Mouse (Mus musculus) midbrain, embryonic 16.5 days (tissue): ENCODE measurements around the gene Fbxl14. TPM values are rescaled to one million over a fixed set of nuclear protein-coding genes. Genes with fewer than 3 reads are reported as not detected.
A peak's percentile ranks its signal among the peaks of the same experiment; 100 is the strongest.
"Not testable (repeated sequence)": the region's sequence is repeated elsewhere in the genome, so short reads cannot be mapped to it uniquely, and the experiment has no call there.

ENCODE experiments used
- ATAC-seq: fragments of 200-750 bp; cut with Nextera tagmentation; 2 replicates; pipeline ENCODE4 v1.8.0; 2017; ENCODE audit warnings: moderate TSS enrichment
- H3K27ac ChIP-seq: fragments of 300-500 bp; sonication (generic); 2 replicates; pipeline ENCODE4 v1.5.1; 2014; ENCODE audit warnings: mild to moderate bottlenecking, low read length, mixed read lengths
- H3K27me3 ChIP-seq: fragments of 300-500 bp; sonication (generic); 2 replicates; pipeline ENCODE4 v1.6.1; 2014; ENCODE audit warnings: low read depth, low read length, mixed read lengths; ENCODE audit not compliant: control insufficient read depth, insufficient read depth
- H3K36me3 ChIP-seq: fragments of 300-500 bp; sonication (generic); 2 replicates; pipeline ENCODE4 v1.6.1; 2014; ENCODE audit warnings: mild to moderate bottlenecking, low read length, moderate library complexity, mixed read lengths; ENCODE audit not compliant: control insufficient read depth, insufficient read depth
- H3K4me1 ChIP-seq: fragments of 300-500 bp; sonication (generic); 2 replicates; pipeline ENCODE4 v1.6.1; 2014; ENCODE audit warnings: mild to moderate bottlenecking, low read length, mixed read lengths; ENCODE audit not compliant: control insufficient read depth, insufficient read depth
- H3K4me2 ChIP-seq: fragments of 300-500 bp; sonication (generic); 2 replicates; pipeline ENCODE4 v1.6.1; 2014; ENCODE audit warnings: mild to moderate bottlenecking, low read length, mixed read lengths
- H3K4me3 ChIP-seq: fragments of 300-500 bp; sonication (generic); 2 replicates; pipeline ENCODE4 v1.5.1; 2014; ENCODE audit warnings: low read depth, mild to moderate bottlenecking, low read length, moderate library complexity, mixed read lengths
- H3K9ac ChIP-seq: fragments of 300-500 bp; sonication (generic); 2 replicates; pipeline ENCODE4 v1.6.1; 2014; ENCODE audit warnings: low read depth, low read length, mixed read lengths
- H3K9me3 ChIP-seq: fragments of 300-500 bp; sonication (generic); replicated peaks from 2 replicates; pipeline ENCODE4 v1.6.1; 2014; ENCODE audit warnings: mild to moderate bottlenecking, low read length, mixed read lengths; ENCODE audit not compliant: control insufficient read depth, poor library complexity, severe bottlenecking
- WGBS: fragments of 180-500 bp; shearing (Covaris S2); extraction: QIAGEN DNeasy Blood & Tissue Kit; methylation state at CpG from one replicate; pipeline ENCODE4 v1.1.7; 2014; 5-methylcytosine and 5-hydroxymethylcytosine counted together
- polyA plus RNA-seq: library from polyadenylated mRNA; unstranded; fragments of >200 nt; fragmentation: Nextera tagmentation; extraction: Ambion mirVana; gene quantifications from 2 replicates; pipeline ENCODE4 v1.2.1, GENCODE M21; 2015

Gene Fbxl14
- polyA plus RNA-seq, result 2.0 and 2.5 TPM in 2 replicates

DNA sequence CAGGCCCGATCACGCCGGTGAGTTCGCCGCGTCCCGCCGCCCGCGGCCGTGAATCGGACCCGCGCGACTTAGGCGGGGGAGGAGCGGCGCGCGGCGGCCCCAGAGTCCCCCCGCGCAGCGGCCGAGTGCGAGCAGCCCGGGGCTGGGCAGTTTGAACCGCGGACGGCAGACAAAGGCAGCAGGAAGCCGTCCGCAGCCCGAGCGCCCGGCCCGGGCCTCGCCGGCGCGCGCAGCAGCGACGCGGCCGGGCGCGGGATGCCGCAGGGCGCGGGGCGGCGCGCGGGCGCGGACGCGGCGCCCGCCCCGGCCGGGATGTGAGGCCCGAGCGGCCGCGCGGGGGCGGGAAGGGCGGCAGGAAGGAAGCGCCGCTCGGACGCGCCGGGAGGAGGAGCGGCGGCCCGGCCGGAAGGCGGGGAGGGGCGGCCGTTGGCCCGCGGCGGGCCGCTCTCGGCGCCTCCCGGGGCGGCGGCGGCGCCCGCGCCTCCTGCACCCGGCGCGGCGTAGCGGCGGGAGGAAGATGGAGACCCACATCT is at the start of gene Fbxl14:
Fbxl14 (plus strand) TSS at position 326 of the 533 bp plus-strand sequence.
- under 1% methylated on average over 54 of the region's 101 CpGs for whole genome bisulfite sequencing
- H3K4me2 ChIP-seq, result peak within 1 kb of the TSS; percentile 99
- H3K4me1 ChIP-seq, result peaks cover 40% of the 10 kb centered on the region
- peak within 1 kb of the TSS; percentile 100 for H3K27ac ChIP-seq
- H3K36me3 ChIP-seq, result no peaks in the 10 kb centered on the region; the same call in 1 of the 2 replicates
- peak; percentile 88 for ATAC-seq
- H3K4me3 ChIP-seq, result peak within 1 kb of the TSS; percentile 86
- peak within 1 kb of the TSS; percentile 94 for H3K9ac ChIP-seq
- H3K27me3 ChIP-seq, result no peaks in the 10 kb centered on the region
- H3K9me3 ChIP-seq, result no peaks in the 10 kb centered on the region

DNA sequence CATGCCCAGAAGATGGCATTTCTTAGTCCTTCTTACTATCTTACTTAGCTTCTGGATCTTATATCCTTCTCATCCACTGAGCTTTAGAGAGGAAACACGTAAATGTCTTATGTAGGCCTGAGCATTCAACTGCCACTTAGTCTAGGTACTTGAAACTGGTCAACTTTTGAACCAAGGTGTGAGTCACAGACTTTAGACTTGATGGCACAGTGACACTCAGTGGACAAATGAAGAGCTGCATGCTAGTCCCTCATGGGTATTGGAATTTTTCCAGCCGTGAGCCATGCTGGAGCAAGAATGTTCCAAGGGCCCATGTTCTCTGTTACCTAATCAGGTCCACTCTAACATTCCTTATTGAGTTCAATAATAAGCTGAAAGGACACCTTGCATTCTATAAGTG is 49.0 kb upstream of the Fbxl14 start:
- Histone ChIP-seq H3K27me3 (no peaks in the 10 kb centered on the region), H3K4me2 (no peak overlapping the region), H3K9me3 (no peaks in the 10 kb centered on the region), H3K27ac (no peak overlapping the region), H3K4me3 (no peak overlapping the region), H3K4me1 (no peaks in the 10 kb centered on the region), H3K36me3 (no peaks in the 10 kb centered on the region), H3K9ac (no peak overlapping the region)
- ATAC-seq, result no peak
- 43% methylated on average over 2 of the region's 2 CpGs for WGBS

DNA sequence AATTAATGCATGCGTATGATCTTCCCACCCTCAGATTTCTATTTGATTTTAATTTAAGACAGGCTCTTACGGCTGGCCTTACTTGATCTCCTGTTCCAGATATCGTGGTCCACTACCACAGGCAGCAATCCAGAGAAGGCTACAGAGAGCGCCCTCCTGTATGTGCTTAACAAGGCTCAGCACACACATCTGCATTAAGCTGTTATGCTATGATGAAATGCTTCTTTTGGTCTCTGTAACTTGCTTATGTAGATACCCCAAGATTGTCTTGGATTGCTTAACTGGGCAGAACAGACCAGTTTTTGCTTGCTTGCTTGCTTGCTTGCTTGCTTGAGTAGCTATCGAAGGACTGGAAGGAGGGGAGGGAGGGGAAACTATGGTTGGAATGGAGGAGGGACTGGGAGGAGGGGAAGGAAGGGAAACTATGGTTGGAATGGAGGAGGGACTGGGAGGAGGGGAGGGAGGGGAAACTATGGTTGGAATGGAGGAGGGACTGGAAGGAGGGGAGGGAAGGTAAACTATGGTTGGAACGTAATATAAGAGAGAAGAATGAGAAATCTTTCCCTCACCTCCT is 47.6 kb upstream of the Fbxl14 start:
- Histone ChIP-seq H3K36me3 (no peaks in the 10 kb centered on the region), H3K4me2 (no peak overlapping the region), H3K4me3 (no peak overlapping the region), H3K4me1 (no peaks in the 10 kb centered on the region), H3K9me3 (no peaks in the 10 kb centered on the region), H3K27ac (no peak overlapping the region), H3K9ac (no peak overlapping the region), H3K27me3 (no peaks in the 10 kb centered on the region)
- ATAC-seq, result no peak
- 87% methylated on average over 6 of the region's 6 CpGs for WGBS

DNA sequence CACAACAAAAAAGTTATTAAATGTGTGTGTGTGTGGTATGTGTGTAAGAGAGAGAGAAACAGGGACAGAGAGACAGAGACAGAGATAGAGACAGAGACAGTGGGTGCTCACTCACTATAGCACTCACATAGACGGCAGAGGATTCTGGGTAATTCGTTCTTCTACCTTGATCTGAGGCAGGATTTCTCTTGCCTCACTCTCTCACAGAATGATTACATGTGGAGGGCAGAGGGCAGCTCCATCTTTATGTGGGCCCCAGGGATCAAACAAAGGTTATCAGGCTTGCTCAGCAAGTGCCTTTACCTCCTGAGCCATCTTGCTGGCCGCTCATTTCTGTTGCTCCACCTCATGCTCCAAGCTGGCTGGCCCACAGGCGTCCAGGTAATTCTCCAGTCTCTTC is 45.1 kb upstream of the Fbxl14 start:
- H3K4me3 ChIP-seq, result no peak overlapping the region
- H3K4me1 ChIP-seq, result 0 out of 2 replicates have a peak, but pooled peaks cover 2% of the 10 kb centered on the region
- no peaks in the 10 kb centered on the region for H3K9me3 ChIP-seq
- no peak overlapping the region for H3K9ac ChIP-seq
- H3K27me3 ChIP-seq, result no peaks in the 10 kb centered on the region
- no peak overlapping the region for H3K4me2 ChIP-seq
- H3K27ac ChIP-seq, result no peak overlapping the region
- H3K36me3 ChIP-seq, result no peaks in the 10 kb centered on the region
- ATAC-seq, result no peak
- 93% methylated on average over 4 of the region's 4 CpGs for WGBS

DNA sequence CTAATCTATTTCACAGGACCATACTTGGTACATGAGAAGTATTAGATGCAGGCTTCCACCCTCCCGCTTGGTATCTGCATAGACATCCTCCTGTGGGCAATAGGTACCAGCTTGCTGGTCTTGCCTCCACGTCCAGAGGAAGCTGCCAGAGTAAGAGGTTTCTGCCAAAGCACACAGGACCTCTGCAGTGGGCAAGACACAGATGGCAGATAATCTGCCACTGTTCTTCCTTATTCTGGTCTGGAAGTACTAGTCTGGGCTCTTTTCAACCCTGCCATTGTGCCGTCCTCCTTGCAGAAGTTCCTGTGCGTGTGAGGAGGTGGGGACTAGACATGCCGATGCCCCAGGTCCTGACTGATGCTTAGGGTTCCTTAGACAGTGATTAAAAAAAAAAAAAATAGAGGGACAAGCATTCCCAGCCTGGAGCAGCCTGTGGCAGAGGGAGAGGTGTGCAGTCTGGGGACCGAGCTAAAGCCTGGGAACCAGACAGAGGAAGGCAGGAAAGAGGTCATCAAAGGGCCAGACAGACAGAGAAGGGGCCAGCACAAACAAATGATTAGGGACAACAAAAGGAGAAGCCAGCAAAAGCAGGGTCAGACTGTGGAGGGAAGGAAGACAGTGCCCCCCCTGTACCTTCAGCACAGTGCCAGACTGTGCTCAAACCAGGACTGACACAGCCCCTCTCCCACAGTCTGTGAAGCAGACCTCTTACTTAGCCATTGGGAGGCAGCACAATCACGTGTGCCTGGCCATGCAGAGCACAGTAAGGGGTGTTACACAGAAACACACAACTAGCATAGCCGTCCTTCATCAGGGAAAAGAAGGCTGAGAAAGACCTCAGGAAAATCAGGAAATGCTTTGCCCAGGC is 41.3 kb upstream of the Fbxl14 start:
- no peaks in the 10 kb centered on the region for H3K36me3 ChIP-seq
- H3K9ac ChIP-seq, result no peak overlapping the region
- H3K27ac ChIP-seq, result no peak overlapping the region
- H3K4me1 ChIP-seq, result 0 out of 2 replicates have a peak, but pooled peaks cover 2% of the 10 kb centered on the region
- ATAC-seq, result peak; percentile 56; the same call in 1 of the 2 replicates
- no peak overlapping the region for H3K4me2 ChIP-seq
- WGBS, result 51% methylated on average over 8 of the region's 8 CpGs
- no peak overlapping the region for H3K4me3 ChIP-seq
- no peaks in the 10 kb centered on the region for H3K9me3 ChIP-seq
- H3K27me3 ChIP-seq, result no peaks in the 10 kb centered on the region

DNA sequence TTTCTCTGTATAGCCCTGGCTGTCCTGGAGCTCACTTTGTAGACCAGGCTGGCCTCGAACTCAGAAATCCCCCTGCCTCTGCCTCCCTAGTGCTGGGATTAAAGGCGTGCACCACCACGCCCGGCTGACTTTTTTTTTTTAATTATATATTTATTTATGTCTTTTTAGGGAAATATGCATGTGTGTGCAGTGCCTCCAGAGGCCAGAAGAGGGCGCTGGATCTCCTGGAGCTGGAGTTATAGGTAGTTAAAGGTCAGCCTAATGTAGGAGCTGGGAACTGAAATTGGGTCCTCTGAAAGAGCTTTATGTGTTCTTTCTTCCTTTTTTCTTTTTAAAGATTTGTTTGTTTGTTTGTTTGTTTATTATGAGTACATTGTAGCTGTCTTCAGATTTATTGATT is 36.7 kb upstream of the Fbxl14 start:
- not testable (repeated sequence) for H3K4me2 ChIP-seq, ATAC-seq, H3K9me3 ChIP-seq, H3K9ac ChIP-seq, H3K27me3 ChIP-seq, H3K36me3 ChIP-seq, H3K4me1 ChIP-seq, H3K27ac ChIP-seq, H3K4me3 ChIP-seq
- WGBS, result 86% methylated on average over 5 of the region's 5 CpGs

DNA sequence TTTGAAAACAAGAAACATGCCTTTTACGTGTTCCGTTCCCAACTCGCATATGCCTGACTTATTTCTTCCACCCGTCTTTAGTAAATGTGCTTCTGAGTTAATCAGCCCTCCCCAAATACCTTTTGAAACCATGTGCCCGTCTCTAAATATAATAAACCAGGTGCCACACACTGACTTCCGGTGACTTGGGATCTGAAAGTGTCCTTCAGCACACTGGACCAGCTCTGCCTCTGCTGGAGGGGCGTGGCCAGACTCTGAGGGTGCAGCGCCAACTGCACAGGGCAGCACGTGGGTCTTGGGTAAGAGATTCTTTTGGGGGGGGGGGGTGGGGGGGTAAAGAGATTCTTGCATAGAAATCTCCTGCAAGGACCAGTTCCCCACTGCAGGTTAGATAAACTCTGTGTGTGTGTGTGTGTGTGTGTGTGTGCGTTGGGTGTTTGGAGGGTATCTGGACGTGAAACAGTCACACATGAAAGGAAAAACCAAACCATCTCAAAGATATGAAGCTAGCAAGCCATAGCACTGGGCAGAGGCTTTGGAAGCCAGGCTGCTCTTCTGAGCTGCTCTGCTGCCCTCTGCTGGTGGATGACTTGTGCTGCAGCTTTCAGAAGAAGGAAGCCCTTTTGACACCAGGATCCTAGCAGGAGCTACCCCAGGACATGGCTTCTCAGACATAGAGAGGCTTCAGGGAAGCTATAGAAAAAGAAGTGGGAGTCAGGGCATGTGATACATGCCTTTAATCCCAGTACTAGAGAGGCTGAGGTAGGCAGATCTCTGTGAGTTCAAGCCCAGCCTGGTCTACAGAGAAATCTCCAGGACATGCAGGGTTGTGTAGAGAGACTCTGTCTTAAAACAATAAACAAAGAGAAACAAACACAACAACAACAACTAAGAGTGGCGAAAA is 35.5 kb upstream of the Fbxl14 start:
- Histone ChIP-seq H3K9me3 (no peaks in the 10 kb centered on the region), H3K4me1 (peaks cover 9% of the 10 kb centered on the region), H3K27ac (no peak overlapping the region), H3K9ac (no peak overlapping the region), H3K27me3 (no peaks in the 10 kb centered on the region), H3K36me3 (no peaks in the 10 kb centered on the region), H3K4me3 (no peak overlapping the region), H3K4me2 (peak overlapping the region; percentile 38)
- 42% methylated on average over 12 of the region's 12 CpGs for WGBS
- ATAC-seq, result peak; percentile 73

DNA sequence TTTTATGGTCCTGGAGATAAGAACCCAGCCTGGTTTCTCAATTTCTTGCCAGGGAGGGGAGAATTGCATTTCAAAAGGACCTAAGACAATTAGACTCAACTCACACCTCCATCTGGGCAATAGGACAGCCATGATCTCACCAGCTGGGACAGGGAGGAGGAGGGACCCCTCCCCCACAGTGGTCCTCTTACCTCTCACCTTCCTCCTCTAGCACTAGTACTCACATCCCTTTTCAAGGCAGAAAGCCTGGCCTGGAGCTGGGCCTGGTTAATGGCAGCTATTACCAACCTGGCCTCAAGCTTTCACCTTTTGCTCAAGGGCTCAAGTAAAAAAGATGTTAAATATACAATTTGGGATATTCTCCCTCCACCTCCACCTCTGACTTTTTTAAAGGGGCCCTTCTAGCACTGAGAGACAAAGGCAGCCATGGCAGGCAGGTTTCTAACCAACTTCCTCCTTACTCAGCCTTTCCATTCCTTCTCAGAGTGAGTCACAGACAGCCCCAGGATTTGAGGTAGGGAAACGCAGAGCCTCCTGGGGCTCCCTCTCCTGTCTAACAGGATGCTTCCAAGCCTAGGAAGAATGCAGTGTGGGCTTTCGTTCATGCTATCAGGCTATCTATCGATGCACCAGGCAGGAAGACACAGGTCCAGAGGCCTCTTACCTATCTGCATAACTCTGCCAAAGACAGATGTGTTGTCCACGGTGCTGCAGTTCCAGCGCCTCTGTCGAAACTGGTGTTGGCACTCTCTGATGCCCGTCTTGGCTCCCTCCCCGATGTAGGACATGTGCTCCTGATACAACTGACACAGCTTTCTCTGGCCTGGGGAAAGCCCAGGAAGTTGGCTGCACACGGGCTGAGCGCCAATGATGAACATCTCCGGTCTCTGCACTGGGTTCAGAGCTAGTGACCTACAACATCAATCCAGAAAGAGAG is 33.5 kb upstream of the Fbxl14 start:
- no peak overlapping the region for H3K4me3 ChIP-seq
- H3K4me2 ChIP-seq, result no peak overlapping the region
- H3K27ac ChIP-seq, result no peak overlapping the region
- H3K36me3 ChIP-seq, result no peaks in the 10 kb centered on the region
- H3K9me3 ChIP-seq, result no peaks in the 10 kb centered on the region
- 82% methylated on average over 11 of the region's 11 CpGs for WGBS
- no peaks in the 10 kb centered on the region for H3K27me3 ChIP-seq
- no peak for ATAC-seq
- H3K9ac ChIP-seq, result no peak overlapping the region
- H3K4me1 ChIP-seq, result peaks cover 11% of the 10 kb centered on the region
